Mouse (Mus musculus) thymus, postnatal 0 days (tissue): ENCODE results near the gene Tpgs1. TPM values are rescaled to one million over a fixed set of nuclear protein-coding genes. Genes with fewer than 3 reads are reported as not detected.
A peak's percentile ranks its signal among the peaks of the same experiment; 100 is the strongest.

Experiments
- DNase-seq: peaks from one replicate; pipeline ENCODE4 v3.0.0-alpha.2; 2015; ENCODE audit warnings: low spot score
- polyA plus RNA-seq: library from polyadenylated mRNA; unstranded; fragments of >200 nt; fragmentation: Nextera tagmentation; extraction: Ambion mirVana; gene quantifications from 2 replicates; pipeline ENCODE4 v1.2.1, GENCODE M21; 2015

Tpgs1 gene
- polyA plus RNA-seq, 1 experiment from 2014 or later: 56.0 TPM

DNA sequence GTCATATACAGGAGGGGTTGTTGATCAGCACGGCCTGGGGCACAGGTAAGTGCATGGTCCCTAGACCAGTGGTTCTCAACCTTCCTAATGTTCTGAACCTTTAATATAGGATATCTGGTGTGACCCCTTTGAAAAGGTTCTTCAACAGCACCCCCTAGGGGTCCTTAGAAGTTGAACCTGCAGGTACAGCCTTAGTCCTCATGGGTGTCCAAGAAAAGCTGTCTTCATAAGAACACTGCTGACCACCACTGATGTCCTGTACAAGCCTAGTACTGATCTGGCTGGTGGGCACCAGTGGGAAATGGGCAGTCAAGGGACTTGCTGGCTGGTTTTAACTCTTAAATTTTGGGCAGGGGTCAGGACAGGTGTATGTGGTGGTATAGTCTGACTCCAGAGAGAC lies 42.9 kb downstream of the Tpgs1 start:
- DNase-seq: peak; percentile 49

GRCm38 (mm10) chr10:79712499-79713126 lies 43.4 kb downstream of the Tpgs1 start:
- DNase-seq: peak; percentile 71

DNA sequence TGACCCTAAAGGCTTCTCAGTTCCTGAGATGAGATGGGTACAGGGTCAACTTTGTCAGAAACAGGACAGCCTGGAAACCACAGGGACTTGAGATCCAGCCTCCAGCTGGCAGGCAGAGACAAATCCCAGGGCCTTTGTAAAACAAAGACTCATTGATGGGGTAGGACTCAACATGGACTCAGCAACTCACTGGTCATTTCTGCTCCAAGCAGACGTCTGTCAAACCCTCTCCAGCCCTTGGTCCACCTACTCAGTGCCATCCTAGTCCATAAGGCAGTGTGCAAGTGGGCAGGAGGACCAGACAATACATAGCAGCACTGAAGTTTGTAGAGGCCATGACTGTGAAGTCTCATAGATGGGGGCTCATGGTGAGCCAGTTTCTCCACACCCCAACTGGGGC lies 44.0 kb downstream of the Tpgs1 start:
- no peak for DNase-seq

GRCm38 (mm10) chr10:79714996-79715395 lies 45.8 kb downstream of the Tpgs1 start:
- DNase-seq: no peak

- no peak for DNase-seq
These were observed 47.3 kb downstream of the Tpgs1 start, which contains the start of gene Hcn2 for GRCm38 (mm10) chr10:79716254-79716987. TSS of gene Hcn2 (plus strand) at chr10:79716634.

DNA sequence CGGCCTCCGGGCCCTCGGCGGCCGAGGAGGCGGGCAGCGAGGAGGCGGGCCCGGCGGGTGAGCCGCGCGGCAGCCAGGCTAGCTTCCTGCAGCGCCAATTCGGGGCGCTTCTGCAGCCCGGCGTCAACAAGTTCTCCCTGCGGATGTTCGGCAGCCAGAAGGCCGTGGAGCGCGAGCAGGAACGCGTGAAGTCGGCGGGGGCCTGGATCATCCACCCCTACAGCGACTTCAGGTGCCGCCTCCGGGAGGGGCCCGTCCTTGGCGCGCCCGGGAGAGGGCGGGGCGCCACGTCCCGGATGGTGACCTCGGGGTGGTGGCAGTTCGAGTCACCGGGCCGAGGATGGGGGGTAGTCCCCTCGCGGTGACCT lies 47.8 kb downstream of the Tpgs1 start:
- DNase-seq: no peak

DNA sequence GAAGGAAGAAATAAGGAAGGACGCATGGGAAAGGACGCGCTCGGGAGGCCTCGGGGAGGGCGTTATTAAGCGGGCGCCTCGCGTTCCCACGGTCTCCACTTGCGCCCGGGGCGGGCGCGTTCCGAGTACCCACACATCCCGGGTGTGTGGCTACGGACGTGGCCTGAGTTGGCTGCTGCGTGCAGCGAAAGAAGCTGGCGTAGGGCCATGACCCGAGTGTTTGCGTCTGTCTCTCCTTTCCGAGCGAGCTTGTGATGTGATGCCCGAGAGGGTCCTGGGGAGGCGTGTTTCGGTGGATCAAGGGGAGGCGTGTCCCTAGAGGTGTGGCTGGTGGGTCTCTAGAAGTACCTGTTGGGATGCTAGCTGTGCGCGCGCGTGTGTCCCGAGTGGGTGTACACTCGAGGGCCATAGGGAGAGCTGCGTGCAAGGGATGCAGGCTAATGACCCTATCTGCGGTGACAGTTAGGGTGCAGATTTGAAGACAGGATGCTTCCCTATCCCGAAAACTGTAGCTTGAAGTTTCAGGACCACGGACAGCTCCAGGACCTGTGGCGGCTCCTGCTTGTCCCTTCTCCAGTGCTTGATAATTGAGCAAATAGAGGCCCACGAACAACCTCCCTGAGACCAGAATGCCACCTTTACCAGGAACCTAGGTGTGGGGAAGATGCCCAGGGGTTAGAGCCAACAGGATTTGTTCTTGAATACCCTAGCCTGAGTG lies 48.6 kb downstream of the Tpgs1 start:
- peak; percentile 69 for DNase-seq

DNA sequence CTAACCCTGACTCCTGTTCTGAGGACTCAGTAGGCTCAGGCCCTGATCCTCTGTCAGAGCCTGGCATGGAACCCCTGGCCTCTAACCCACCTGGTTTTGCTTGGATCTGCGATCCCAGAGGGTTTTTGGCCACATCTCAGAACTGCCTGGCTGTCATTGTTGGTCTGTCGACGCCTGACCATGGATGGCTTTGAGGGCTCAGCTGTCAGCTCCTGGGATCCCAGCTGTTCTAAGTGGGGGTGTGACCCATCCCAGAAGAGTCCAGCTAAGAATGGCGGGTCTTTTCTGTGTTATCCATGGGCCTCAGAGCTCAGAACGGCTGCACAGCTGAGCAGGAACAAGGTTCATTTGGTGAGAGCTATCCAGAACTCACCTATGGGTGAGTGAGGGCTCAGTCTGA lies 51.9 kb downstream of the Tpgs1 start:
- DNase-seq: no peak

GRCm38 (mm10) chr10:79723047-79723446 lies 53.9 kb downstream of the Tpgs1 start:
- no peak for DNase-seq

DNA sequence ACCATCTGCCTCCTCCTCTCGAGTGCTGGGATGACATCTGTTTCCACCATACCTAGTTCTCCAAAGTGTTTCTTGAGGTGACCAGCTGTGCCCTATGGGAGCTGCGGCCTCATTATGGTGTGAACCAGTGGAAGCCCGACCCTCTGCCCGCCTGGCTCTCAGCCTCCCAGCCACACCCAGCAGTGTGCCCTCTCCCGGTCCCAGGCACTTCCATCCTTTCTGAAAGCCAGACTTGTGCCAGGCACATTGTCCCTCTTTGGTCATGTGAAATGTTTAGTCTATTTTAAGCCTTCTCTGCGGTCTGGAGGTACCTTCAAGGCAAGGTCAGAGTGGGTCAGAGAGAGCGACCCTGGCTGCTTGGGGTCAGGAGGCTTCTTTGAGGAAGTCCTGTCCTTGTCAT lies 54.5 kb downstream of the Tpgs1 start:
- DNase-seq: no peak

Other genes starting within 250 kb of the Tpgs1 start
- not detected in 2 replicates for gene Vmn2r83, start 200.6 kb upstream of the Tpgs1 start, polyA plus RNA-seq
- 3.3 and 4.2 TPM in 2 replicates for gene Plpp2, start 135.6 kb upstream of the Tpgs1 start, polyA plus RNA-seq
- gene Mier2, start 114.2 kb upstream of the Tpgs1 start, polyA plus RNA-seq: 32.4 and 32.7 TPM in 2 replicates
- gene Theg, start 82.0 kb upstream of the Tpgs1 start, polyA plus RNA-seq: not detected in 2 replicates
- gene C2cd4c, start 55.3 kb upstream of the Tpgs1 start, polyA plus RNA-seq: not detected in 2 replicates
- 0.24 and 0.26 TPM in 2 replicates for gene Shc2, start 31.5 kb upstream of the Tpgs1 start, polyA plus RNA-seq
- 0.10 TPM in 1 of 2 replicates, not detected in the other for gene Odf3l2, start 23.6 kb upstream of the Tpgs1 start, polyA plus RNA-seq
- 2.4 and 3.4 TPM in 2 replicates for gene Madcam1, start 4.8 kb upstream of the Tpgs1 start, polyA plus RNA-seq
- 138 and 141 TPM in 2 replicates for gene Cdc34, start 12.8 kb downstream of the Tpgs1 start, polyA plus RNA-seq
- gene Gzmm, start 19.7 kb downstream of the Tpgs1 start, polyA plus RNA-seq: 0.35 and 0.48 TPM in 2 replicates
- gene Bsg, start 35.1 kb downstream of the Tpgs1 start, polyA plus RNA-seq: 376 and 398 TPM in 2 replicates
- gene Hcn2, start 47.3 kb downstream of the Tpgs1 start, polyA plus RNA-seq: 0.05 TPM in 1 of 2 replicates, not detected in the other
- gene Polrmt, start 77.2 kb downstream of the Tpgs1 start, polyA plus RNA-seq: 35.2 and 39.5 TPM in 2 replicates
- 0.23 TPM in 1 of 2 replicates, not detected in the other for gene Fgf22, start 85.7 kb downstream of the Tpgs1 start, polyA plus RNA-seq
- 74.1 and 80.0 TPM in 2 replicates for gene Rnf126, start 97.6 kb downstream of the Tpgs1 start, polyA plus RNA-seq
- 5.4 and 6.0 TPM in 2 replicates for gene Fstl3, start 107.9 kb downstream of the Tpgs1 start, polyA plus RNA-seq
- gene Prss57, start 121.6 kb downstream of the Tpgs1 start, polyA plus RNA-seq: 31.6 and 32.5 TPM in 2 replicates
- gene Palm, start 124.2 kb downstream of the Tpgs1 start, polyA plus RNA-seq: 50.5 and 51.3 TPM in 2 replicates
- gene Misp, start 151.6 kb downstream of the Tpgs1 start, polyA plus RNA-seq: 7.5 and 10.5 TPM in 2 replicates
- 217 and 246 TPM in 2 replicates for gene Ptbp1, start 185.1 kb downstream of the Tpgs1 start, polyA plus RNA-seq
- gene Prtn3, start 205.1 kb downstream of the Tpgs1 start, polyA plus RNA-seq: 1.7 TPM in 2 replicates
- 3.3 and 3.4 TPM in 2 replicates for gene Plppr3, start 205.3 kb downstream of the Tpgs1 start, polyA plus RNA-seq
- gene Elane, start 216.9 kb downstream of the Tpgs1 start, polyA plus RNA-seq: 0.30 and 0.74 TPM in 2 replicates
- gene Cfd, start 221.5 kb downstream of the Tpgs1 start, polyA plus RNA-seq: 4.2 TPM in 1 of 2 replicates, not detected in the other
- gene Med16, start 239.6 kb downstream of the Tpgs1 start, polyA plus RNA-seq: 32.6 and 39.1 TPM in 2 replicates
- gene Gm26602, start 241.5 kb downstream of the Tpgs1 start, polyA plus RNA-seq: 5.3 and 15.5 TPM in 2 replicates
- gene Kiss1r, start 247.6 kb downstream of the Tpgs1 start, polyA plus RNA-seq: 0.48 and 1.2 TPM in 2 replicates